8 mouse cellular contexts compared by ENCODE assay signal in the genomic region with DNA sequence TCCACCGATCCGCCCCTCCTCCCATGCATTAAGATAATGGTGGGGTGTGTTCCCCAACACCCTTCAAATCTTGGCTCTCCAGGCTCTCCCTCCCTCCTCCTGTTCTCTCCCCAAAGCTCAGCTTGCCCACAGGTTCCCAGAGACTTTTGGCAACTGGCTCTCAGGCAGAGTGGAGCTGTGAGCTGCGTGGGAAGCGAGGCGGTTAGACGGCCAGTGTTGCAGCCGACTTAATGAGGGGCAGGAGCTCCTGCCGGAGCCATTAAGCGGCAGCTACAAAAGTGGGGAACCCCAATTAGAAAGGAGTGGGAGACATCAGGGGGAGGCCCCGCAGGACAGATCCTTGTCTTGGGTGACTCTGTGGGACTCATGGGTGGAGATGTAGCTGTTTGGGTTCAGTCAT.
DNase-seq lines count a peak whose midpoint lies in the region; ATAC-seq lines count a peak whose summit lies in the region.

No protein-coding gene starts in this region.

- H3K9me3 ChIP-seq in kidney, embryonic 16.5 days (ENCODE audit: low read length): no peaks in the 10 kb centered on the region
- H3K9me3 ChIP-seq in hindbrain, embryonic 16.5 days (ENCODE audit: control insufficient read depth, low read length): no peaks in the 10 kb centered on the region
- no peaks in the 10 kb centered on the region for H3K9me3 ChIP-seq in midbrain, embryonic 11.5 days (ENCODE audit: control insufficient read depth, low read length)

- peaks cover 32% of the 10 kb centered on the region for H3K4me1 ChIP-seq in kidney, embryonic 16.5 days (ENCODE audit: insufficient read depth, low read length)
- H3K4me1 ChIP-seq in hindbrain, embryonic 16.5 days (ENCODE audit: control insufficient read depth, insufficient read depth, low read depth, low read length): peaks cover 9% of the 10 kb centered on the region
- peaks cover 6% of the 10 kb centered on the region for H3K4me1 ChIP-seq in midbrain, embryonic 11.5 days (ENCODE audit: control insufficient read depth, insufficient read depth, low read length)

- peak overlapping the region; percentile 21; the same call in 1 of the 2 replicates for H3K4me3 ChIP-seq in kidney, embryonic 16.5 days (ENCODE audit: low read length)
- peak overlapping the region; percentile 19 for H3K4me3 ChIP-seq in hindbrain, embryonic 16.5 days (ENCODE audit: low read length)
- 0 out of 2 replicates have a peak overlapping the region, but pooled peaks have one; percentile 6 for H3K4me3 ChIP-seq in midbrain, embryonic 11.5 days (ENCODE audit: low read depth, low read length)

- H3K9ac ChIP-seq in kidney, embryonic 16.5 days (replicated peaks; ENCODE audit: low read length): no peak overlapping the region
- H3K9ac ChIP-seq in hindbrain, embryonic 16.5 days (ENCODE audit: low read depth, low read length): no peak overlapping the region
- no peak overlapping the region for H3K9ac ChIP-seq in midbrain, embryonic 11.5 days (ENCODE audit: low read length)

- no peaks in the 10 kb centered on the region for H3K36me3 ChIP-seq in kidney, embryonic 16.5 days (ENCODE audit: insufficient read depth, low read length)
- H3K36me3 ChIP-seq in hindbrain, embryonic 16.5 days (ENCODE audit: control insufficient read depth, insufficient read depth, low read length): no peaks in the 10 kb centered on the region
- no peaks in the 10 kb centered on the region for H3K36me3 ChIP-seq in midbrain, embryonic 11.5 days (ENCODE audit: control insufficient read depth, insufficient read depth, low read length)

- ATAC-seq in kidney, embryonic 16.5 days (ENCODE audit: low FRiP score, low TSS enrichment): no peak
- no peak for ATAC-seq in hindbrain, embryonic 16.5 days
- ATAC-seq in midbrain, embryonic 11.5 days (ENCODE audit: low FRiP score): 0 out of 2 replicates have a peak, but pooled peaks have one; percentile 19
- no peak for ATAC-seq in inflammation-experienced regulatory T-cells, adult 6 months

- WGBS in kidney, embryonic 16.5 days: 14% methylated on average over 10 of the region's 10 CpGs
- 8% methylated on average over 10 of the region's 10 CpGs for WGBS in hindbrain, embryonic 16.5 days
- 3% methylated on average over 10 of the region's 10 CpGs for WGBS in midbrain, embryonic 11.5 days

- H3K4me2 ChIP-seq in kidney, embryonic 16.5 days (replicated peaks; ENCODE audit: low read depth, low read length): peak overlapping the region; percentile 32; the same call in 1 of the 2 replicates
- H3K4me2 ChIP-seq in hindbrain, embryonic 16.5 days (ENCODE audit: low read length): peak overlapping the region; percentile 43
- peak overlapping the region; percentile 16 for H3K4me2 ChIP-seq in midbrain, embryonic 11.5 days

- no peak for DNase-seq in kidney, postnatal 10 days
- peak; percentile 27 for DNase-seq in fibroblast of lung, adult 2 months (ENCODE audit: low read depth)
- peak; percentile 93 for DNase-seq in midbrain, embryonic 11.5 days (ENCODE audit: low spot score, missing footprints)
- DNase-seq in cerebellum, adult 9-11 months: no peak
- DNase-seq in thymus, postnatal 36 days: no peak

- no peak overlapping the region for H3K27ac ChIP-seq in kidney, embryonic 16.5 days (ENCODE audit: low read length)
- H3K27ac ChIP-seq in hindbrain, embryonic 16.5 days (ENCODE audit: low read depth, low read length): no peak overlapping the region
- H3K27ac ChIP-seq in midbrain, embryonic 11.5 days (ENCODE audit: low read depth, low read length): no peak overlapping the region

- H3K27me3 ChIP-seq in kidney, embryonic 16.5 days (ENCODE audit: insufficient read depth, low read length): 0 out of 2 replicates have a peak, but pooled peaks cover 2% of the 10 kb centered on the region
- 0 out of 2 replicates have a peak, but pooled peaks cover 3% of the 10 kb centered on the region for H3K27me3 ChIP-seq in hindbrain, embryonic 16.5 days (replicated peaks; ENCODE audit: control insufficient read depth, insufficient read depth, low read length)
- H3K27me3 ChIP-seq in midbrain, embryonic 11.5 days (ENCODE audit: control insufficient read depth, insufficient read depth, low read length): peaks cover 8% of the 10 kb centered on the region

Comparison
In these comparisons a context has a peak if more than half of its experiments do, and no peak if none do; other contexts are left out.
1. DNase-seq: peak in fibroblast of lung, adult 2 months (single experiment) and midbrain, embryonic 11.5 days (single experiment); none in kidney, postnatal 10 days (single experiment), cerebellum, adult 9-11 months (single experiment) and thymus, postnatal 36 days (0 of 2).
2. Peak in every context shown above with its lines, with median percentiles within 50 percentile points of each other: H3K4me2 ChIP-seq and H3K4me3 ChIP-seq.